Mouse (Mus musculus): ENCODE measurements around the gene Wdr78. TPM values are rescaled to one million over a fixed set of nuclear protein-coding genes. Genes with fewer than 3 reads are reported as not detected.

Gene Wdr78
- total and polyA plus RNA-seq, 2 experiments, result 0.10 to 0.46 TPM

DNA sequence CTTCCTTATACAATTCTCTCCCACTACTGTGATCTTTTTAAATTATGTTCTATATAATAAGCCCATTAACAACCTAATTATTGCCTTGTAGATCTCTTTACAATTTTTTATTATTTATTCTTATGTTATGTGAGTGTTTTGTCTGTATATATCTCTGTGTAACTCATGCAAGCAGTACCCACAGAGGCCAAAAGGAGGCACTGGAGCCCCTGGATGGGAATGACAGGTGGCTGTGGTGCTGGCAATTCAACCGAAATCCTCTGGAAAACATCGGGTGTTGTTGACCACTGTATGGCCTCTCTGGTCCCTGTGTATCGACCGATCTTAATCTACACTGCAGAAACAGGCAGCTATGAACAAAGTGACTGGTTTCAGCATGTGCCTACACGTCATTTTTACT is 29.1 kb downstream of the Wdr78 start:
- 92% methylated on average over 5 of the region's 5 CpGs for WGBS
- Histone ChIP-seq H3K9ac (ENCODE audit: low read depth, low read length) (no peak overlapping the region), H3K79me2 (ENCODE audit: control insufficient read depth, insufficient read depth, low read length) (no peaks in the 10 kb centered on the region), H3K36me3 (ENCODE audit: control insufficient read depth, insufficient read depth, low read length) (no peaks in the 10 kb centered on the region), H3K27ac (replicated peaks; ENCODE audit: insufficient read depth, low read depth, low read length) (no peak overlapping the region), H3K4me1 (ENCODE audit: control insufficient read depth, insufficient read depth, low read length) (no peaks in the 10 kb centered on the region), H3K4me3 (ENCODE audit: insufficient read depth, low read depth, low read length) (no peak overlapping the region), H3K27me3 (ENCODE audit: control insufficient read depth, insufficient read depth, low read length) (no peaks in the 10 kb centered on the region)
- TF ChIP-seq POLR2A (IDR thresholded peaks at IDR 0.05; ENCODE audit: extremely low read depth, insufficient read depth, low read length) (no peak), CTCF (IDR thresholded peaks at IDR 0.05; ENCODE audit: low read depth, low read length) (no peak)
- DNase-seq (ENCODE audit: extremely low read depth, low read depth, low spot score), result no peak

DNA sequence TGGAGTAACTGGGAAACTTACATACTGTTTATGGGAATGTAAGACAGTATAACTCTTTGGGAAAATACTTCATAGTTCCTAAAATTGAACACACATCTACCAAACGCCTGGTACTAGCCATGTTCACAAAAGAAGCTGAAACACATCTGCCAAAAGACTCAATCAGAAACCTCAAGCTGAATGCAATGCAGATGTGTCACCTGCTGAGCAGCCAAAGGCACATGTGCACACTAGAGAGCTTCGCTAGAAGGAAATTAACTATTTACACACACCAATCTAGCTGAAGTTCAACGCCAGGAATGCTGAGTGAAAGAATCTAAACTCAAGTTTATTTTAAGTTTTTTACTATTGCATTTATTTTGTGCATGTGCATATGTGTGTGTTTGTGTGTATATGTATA is 43.7 kb downstream of the Wdr78 start:
- DNase-seq (ENCODE audit: extremely low read depth, low read depth, low spot score), result no peak
- Histone ChIP-seq H3K36me3 (ENCODE audit: control insufficient read depth, insufficient read depth, low read length) (no peaks in the 10 kb centered on the region), H3K27ac (replicated peaks; ENCODE audit: insufficient read depth, low read depth, low read length) (no peak overlapping the region), H3K4me1 (ENCODE audit: control insufficient read depth, insufficient read depth, low read length) (no peaks in the 10 kb centered on the region), H3K27me3 (ENCODE audit: control insufficient read depth, insufficient read depth, low read length) (no peaks in the 10 kb centered on the region), H3K4me3 (ENCODE audit: insufficient read depth, low read depth, low read length) (no peak overlapping the region), H3K79me2 (ENCODE audit: control insufficient read depth, insufficient read depth, low read length) (no peaks in the 10 kb centered on the region), H3K9ac (ENCODE audit: low read depth, low read length) (no peak overlapping the region)
- TF ChIP-seq CTCF (IDR thresholded peaks at IDR 0.05; ENCODE audit: low read depth, low read length), result no peak
- no peak for TF ChIP-seq POLR2A (IDR thresholded peaks at IDR 0.05; ENCODE audit: extremely low read depth, insufficient read depth, low read length)
- WGBS, result 89% methylated on average over 3 of the region's 3 CpGs

DNA sequence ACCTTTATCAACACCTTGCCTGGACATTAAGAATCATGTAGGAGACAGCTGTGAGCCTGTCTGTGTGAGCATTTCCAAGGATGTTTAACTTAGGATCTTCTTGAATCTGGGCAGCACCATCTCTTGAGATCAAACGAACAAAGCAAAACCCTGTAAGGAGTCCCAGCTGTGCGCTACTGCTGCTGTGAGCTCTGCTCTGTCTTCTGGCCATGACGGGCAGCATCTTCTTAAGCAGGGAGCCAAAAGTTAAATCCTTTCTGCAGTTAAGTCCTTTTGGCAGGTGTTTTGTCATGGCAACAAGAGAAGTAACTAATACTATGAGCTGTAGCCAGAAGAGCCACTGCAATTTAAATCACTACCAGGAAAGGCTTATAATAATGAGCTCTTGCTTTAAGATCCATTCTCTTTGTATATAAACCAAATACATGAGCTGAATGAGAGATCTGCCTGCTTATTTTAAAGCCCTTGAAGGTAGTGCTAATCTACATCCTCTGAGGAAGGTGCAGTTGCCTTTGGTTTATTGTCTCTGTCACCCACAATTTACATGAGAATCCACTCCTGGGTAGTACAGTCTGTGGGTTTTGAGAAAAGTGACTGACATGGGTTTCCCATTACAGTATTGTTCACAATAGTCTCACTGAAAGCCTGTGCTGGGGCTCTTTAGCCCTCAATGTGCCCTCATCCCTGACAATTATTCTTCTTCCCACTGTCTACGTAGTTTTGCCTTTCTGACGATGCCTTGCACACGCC is 46.3 kb downstream of the Wdr78 start:
- Histone ChIP-seq H3K4me3 (ENCODE audit: insufficient read depth, low read depth, low read length) (no peak overlapping the region), H3K79me2 (ENCODE audit: control insufficient read depth, insufficient read depth, low read length) (no peaks in the 10 kb centered on the region), H3K9ac (ENCODE audit: low read depth, low read length) (no peak overlapping the region), H3K27ac (replicated peaks; ENCODE audit: insufficient read depth, low read depth, low read length) (no peak overlapping the region), H3K36me3 (ENCODE audit: control insufficient read depth, insufficient read depth, low read length) (no peaks in the 10 kb centered on the region), H3K27me3 (ENCODE audit: control insufficient read depth, insufficient read depth, low read length) (no peaks in the 10 kb centered on the region), H3K4me1 (ENCODE audit: control insufficient read depth, insufficient read depth, low read length) (no peaks in the 10 kb centered on the region)
- TF ChIP-seq CTCF (IDR thresholded peaks at IDR 0.05; ENCODE audit: low read depth, low read length) (no peak), POLR2A (IDR thresholded peaks at IDR 0.05; ENCODE audit: extremely low read depth, insufficient read depth, low read length) (no peak)
- 87% methylated on average over 6 of the region's 6 CpGs for WGBS
- no peak for DNase-seq (ENCODE audit: extremely low read depth, low read depth, low spot score)

DNA sequence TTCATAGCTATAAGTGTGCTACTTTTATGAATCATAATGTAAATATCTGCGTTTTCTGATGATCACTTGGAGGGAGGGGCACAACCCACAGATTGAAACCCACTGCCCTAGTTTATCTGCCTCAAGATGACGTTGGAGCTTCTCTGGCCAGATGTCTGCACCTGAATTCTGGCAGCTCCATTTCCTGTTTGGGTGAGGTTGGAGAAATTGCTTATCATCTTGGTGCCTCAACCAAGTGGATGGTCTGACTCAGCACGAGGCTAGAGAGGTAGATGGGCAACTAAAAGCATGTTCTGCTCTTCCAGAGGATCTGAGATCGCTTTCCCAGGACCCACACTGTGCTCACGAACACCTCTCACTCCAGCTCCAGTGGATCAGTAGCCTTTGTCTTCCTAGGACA is 49.4 kb downstream of the Wdr78 start:
- no peak for DNase-seq (ENCODE audit: extremely low read depth, low read depth, low spot score)
- no peak overlapping the region for H3K27ac ChIP-seq (replicated peaks; ENCODE audit: insufficient read depth, low read depth, low read length)
- TF ChIP-seq CTCF (IDR thresholded peaks at IDR 0.05; ENCODE audit: low read depth, low read length), result no peak
- no peak for TF ChIP-seq POLR2A (IDR thresholded peaks at IDR 0.05; ENCODE audit: extremely low read depth, insufficient read depth, low read length)
- H3K4me3 ChIP-seq (ENCODE audit: insufficient read depth, low read depth, low read length), result no peak overlapping the region
- WGBS, result 72% methylated on average over 5 of the region's 5 CpGs
- H3K36me3 ChIP-seq (ENCODE audit: control insufficient read depth, insufficient read depth, low read length), result no peaks in the 10 kb centered on the region
- H3K79me2 ChIP-seq (ENCODE audit: control insufficient read depth, insufficient read depth, low read length), result no peaks in the 10 kb centered on the region
- no peaks in the 10 kb centered on the region for H3K4me1 ChIP-seq (ENCODE audit: control insufficient read depth, insufficient read depth, low read length)
- no peak overlapping the region for H3K9ac ChIP-seq (ENCODE audit: low read depth, low read length)
- H3K27me3 ChIP-seq (ENCODE audit: control insufficient read depth, insufficient read depth, low read length), result no peaks in the 10 kb centered on the region

DNA sequence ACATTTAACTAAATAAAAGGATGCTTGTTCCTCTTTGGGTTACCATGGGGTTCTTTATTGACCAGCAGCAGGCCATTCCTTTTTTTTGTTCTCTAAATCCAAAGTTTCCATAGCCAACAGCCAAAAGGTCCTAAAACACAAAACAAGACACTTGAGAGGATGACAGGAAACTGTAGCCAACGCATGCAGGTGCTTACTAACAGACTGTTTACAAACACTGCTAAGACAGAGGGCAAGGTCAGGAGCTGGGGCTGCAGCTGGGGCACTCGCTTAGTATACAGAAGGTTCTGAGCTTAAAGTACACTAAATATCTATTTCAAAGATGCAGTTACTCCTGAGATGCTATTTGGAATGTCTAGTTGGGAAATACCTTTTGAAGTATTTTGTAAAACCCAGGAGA is 49.9 kb downstream of the Wdr78 start:
- WGBS, result 70% methylated on average over 2 of the region's 2 CpGs
- H3K36me3 ChIP-seq (ENCODE audit: control insufficient read depth, insufficient read depth, low read length), result no peaks in the 10 kb centered on the region
- TF ChIP-seq CTCF (IDR thresholded peaks at IDR 0.05; ENCODE audit: low read depth, low read length) (no peak), POLR2A (IDR thresholded peaks at IDR 0.05; ENCODE audit: extremely low read depth, insufficient read depth, low read length) (no peak)
- H3K4me3 ChIP-seq (ENCODE audit: insufficient read depth, low read depth, low read length), result no peak overlapping the region
- no peaks in the 10 kb centered on the region for H3K79me2 ChIP-seq (ENCODE audit: control insufficient read depth, insufficient read depth, low read length)
- no peak for DNase-seq (ENCODE audit: extremely low read depth, low read depth, low spot score)
- no peak overlapping the region for H3K9ac ChIP-seq (ENCODE audit: low read depth, low read length)
- H3K27ac ChIP-seq (replicated peaks; ENCODE audit: insufficient read depth, low read depth, low read length), result no peak overlapping the region
- H3K4me1 ChIP-seq (ENCODE audit: control insufficient read depth, insufficient read depth, low read length), result no peaks in the 10 kb centered on the region
- H3K27me3 ChIP-seq (ENCODE audit: control insufficient read depth, insufficient read depth, low read length), result no peaks in the 10 kb centered on the region

DNA sequence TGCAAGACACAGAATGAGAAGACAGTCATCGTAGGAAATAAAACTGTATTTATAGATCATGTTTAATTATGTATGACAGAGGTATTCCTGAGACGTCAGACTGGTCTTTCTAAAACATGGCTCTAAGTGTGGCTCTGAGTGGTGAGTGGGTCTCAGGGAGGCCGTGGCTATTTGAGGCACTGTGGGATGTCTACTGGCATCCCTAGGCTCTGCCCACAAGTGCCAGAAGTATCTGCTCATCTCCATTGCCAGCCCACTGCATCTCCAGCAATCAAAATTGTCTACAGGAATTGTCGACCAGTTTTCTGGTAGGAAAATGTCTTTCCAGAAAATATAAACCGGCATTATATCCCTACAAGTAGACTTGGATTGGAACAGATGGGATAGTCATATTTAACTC is 57.4 kb downstream of the Wdr78 start:
- TF ChIP-seq POLR2A (IDR thresholded peaks at IDR 0.05; ENCODE audit: extremely low read depth, insufficient read depth, low read length), result no peak
- no peak for DNase-seq (ENCODE audit: extremely low read depth, low read depth, low spot score)
- H3K27ac ChIP-seq (replicated peaks; ENCODE audit: insufficient read depth, low read depth, low read length), result no peak overlapping the region
- no peaks in the 10 kb centered on the region for H3K27me3 ChIP-seq (ENCODE audit: control insufficient read depth, insufficient read depth, low read length)
- WGBS, result 89% methylated on average over 5 of the region's 5 CpGs
- no peaks in the 10 kb centered on the region for H3K36me3 ChIP-seq (ENCODE audit: control insufficient read depth, insufficient read depth, low read length)
- no peak overlapping the region for H3K4me3 ChIP-seq (ENCODE audit: insufficient read depth, low read depth, low read length)
- no peak overlapping the region for H3K9ac ChIP-seq (ENCODE audit: low read depth, low read length)
- H3K79me2 ChIP-seq (ENCODE audit: control insufficient read depth, insufficient read depth, low read length), result no peaks in the 10 kb centered on the region
- H3K4me1 ChIP-seq (ENCODE audit: control insufficient read depth, insufficient read depth, low read length), result no peaks in the 10 kb centered on the region

Data from liver, adult 2 months (tissue).